Comparison of ENCODE assay signal across 14 mouse cellular contexts in genomic region chr6:101251916-101252603, GRCm38 (mm10).
A peak's percentile ranks its signal among the peaks of the same experiment; 100 is the strongest.
DNase-seq lines count a peak whose midpoint lies in the region; ATAC-seq and TF ChIP-seq lines count a peak whose summit lies in the region.
"Had no signal": no experiment of that assay in that cellular context is flagged by ENCODE, and none has a peak within 500 bp of the region (broad histone marks: within the 10 kb centered on the region; RNA-seq: fewer than 3 reads in every experiment).

No protein-coding gene starts in this region.

- no peaks in the 10 kb centered on the region for H3K36me3 ChIP-seq in hindbrain, embryonic 12.5 days
- no peaks in the 10 kb centered on the region for H3K36me3 ChIP-seq in hindbrain, embryonic 13.5 days
- H3K36me3 ChIP-seq in neural tube, embryonic 13.5 days: no peaks in the 10 kb centered on the region
- H3K36me3 ChIP-seq: heart, embryonic 10.5 days; limb, embryonic 12.5 days had no signal

- no peaks in the 10 kb centered on the region for H3K27me3 ChIP-seq in hindbrain, embryonic 12.5 days
- H3K27me3 ChIP-seq in hindbrain, embryonic 13.5 days: 0 out of 2 replicates have a peak, but pooled peaks cover 3% of the 10 kb centered on the region
- H3K27me3 ChIP-seq in neural tube, embryonic 13.5 days: peaks cover 7% of the 10 kb centered on the region

- no peak for TF ChIP-seq CTCF in left cerebral cortex, adult 2 months (IDR thresholded peaks at IDR 0.05)

- no peak overlapping the region for H3K9ac ChIP-seq in hindbrain, embryonic 12.5 days
- H3K9ac ChIP-seq in hindbrain, embryonic 13.5 days: no peak overlapping the region
- H3K9ac ChIP-seq in neural tube, embryonic 13.5 days: 0 out of 2 replicates have a peak overlapping the region, but pooled peaks have one; percentile 17
- H3K9ac ChIP-seq: limb, embryonic 12.5 days had no signal

- no peak overlapping the region for H3K4me3 ChIP-seq in hindbrain, embryonic 12.5 days
- H3K4me3 ChIP-seq in hindbrain, embryonic 13.5 days: no peak overlapping the region
- no peak overlapping the region for H3K4me3 ChIP-seq in neural tube, embryonic 13.5 days
- H3K4me3 ChIP-seq in left cerebral cortex, adult 2 months: no peak overlapping the region
- H3K4me3 ChIP-seq: erythroblast, embryonic 14.5 days; heart, embryonic 10.5 days; limb, embryonic 12.5 days had no signal

- H3K9me3 ChIP-seq in hindbrain, embryonic 12.5 days (replicated peaks): no peaks in the 10 kb centered on the region
- H3K9me3 ChIP-seq in hindbrain, embryonic 13.5 days: no peaks in the 10 kb centered on the region
- H3K9me3 ChIP-seq in neural tube, embryonic 13.5 days: no peaks in the 10 kb centered on the region
- H3K9me3 ChIP-seq: heart, embryonic 10.5 days; limb, embryonic 12.5 days had no signal

- H3K4me2 ChIP-seq in hindbrain, embryonic 12.5 days (replicated peaks): no peak overlapping the region
- H3K4me2 ChIP-seq in hindbrain, embryonic 13.5 days: no peak overlapping the region
- H3K4me2 ChIP-seq in neural tube, embryonic 13.5 days: no peak overlapping the region
- H3K4me2 ChIP-seq: limb, embryonic 12.5 days had no signal

- intact Hi-C loops in left cerebral cortex, adult 2 months (cut with DNase I): no loop called here

- DNase-seq in neural tube, embryonic 10.5 days (ENCODE audit: extremely low spot score, low spot score): no peak
- DNase-seq in left cerebral cortex, adult 2 months (ENCODE audit: extremely low spot score in 1 of 2, low spot score in 2 of 2): peak; percentile 54 to 61
- no peak for DNase-seq in spleen, postnatal 10 days (ENCODE audit: low spot score in 2 of 2)
- no peak for DNase-seq in thymus, postnatal 36 days
- no peak for DNase-seq in spleen, postnatal 36 days (ENCODE audit: low spot score in 2 of 2)
- DNase-seq: cerebellum, postnatal 25 days; kidney, adult 11 months had no signal

- peaks cover 38% of the 10 kb centered on the region for H3K4me1 ChIP-seq in hindbrain, embryonic 12.5 days
- peaks cover 44% of the 10 kb centered on the region for H3K4me1 ChIP-seq in hindbrain, embryonic 13.5 days (replicated peaks)
- peaks cover 58% of the 10 kb centered on the region for H3K4me1 ChIP-seq in neural tube, embryonic 13.5 days (replicated peaks)

- 28% methylated on average over 12 of the region's 12 CpGs for WGBS in hindbrain, embryonic 12.5 days
- 26% methylated on average over 12 of the region's 12 CpGs for WGBS in hindbrain, embryonic 13.5 days
- 37% methylated on average over 12 of the region's 12 CpGs for WGBS in neural tube, embryonic 13.5 days

- ATAC-seq in hindbrain, embryonic 12.5 days (ENCODE audit: low FRiP score): no peak
- no peak for ATAC-seq in hindbrain, embryonic 13.5 days (ENCODE audit: low FRiP score)
- no peak for ATAC-seq in neural tube, embryonic 13.5 days (ENCODE audit: low read depth)
- ATAC-seq: CD4-positive, CD25-positive, alpha-beta regulatory T cell, adult 4 months had no signal

- 0 out of 2 replicates have a peak overlapping the region, but pooled peaks have one; percentile 18 for H3K27ac ChIP-seq in hindbrain, embryonic 12.5 days
- H3K27ac ChIP-seq in hindbrain, embryonic 13.5 days: no peak overlapping the region; the same call in 1 of the 2 replicates
- H3K27ac ChIP-seq in neural tube, embryonic 13.5 days (replicated peaks): peak overlapping the region; percentile 59
- peak overlapping the region; percentile 57 for H3K27ac ChIP-seq in left cerebral cortex, adult 2 months

Comparison
In these comparisons a context has a peak if more than half of its experiments do, and no peak if none do; other contexts are left out.
1. DNase-seq: peak in left cerebral cortex, adult 2 months (2 of 2); none in neural tube, embryonic 10.5 days (single experiment), spleen, postnatal 10 days (0 of 2), thymus, postnatal 36 days (0 of 2) and spleen, postnatal 36 days (0 of 2).